Mouse (Mus musculus) midbrain, postnatal 0 days (tissue): ENCODE data around the gene Tmem97. TPM values are rescaled to one million over a fixed set of nuclear protein-coding genes. Genes with fewer than 3 reads are reported as not detected.

ENCODE experiments used
- ATAC-seq: fragments of 200-750 bp; cut with Nextera tagmentation; 2 replicates; pipeline ENCODE4 v1.8.0; 2017; ENCODE audit warnings: moderate number of reproducible peaks, mild to moderate bottlenecking, moderate TSS enrichment, moderate library complexity; ENCODE audit not compliant: low FRiP score
- DNase-seq: peaks from one replicate; pipeline ENCODE4 v3.0.0-alpha.2; 2015; ENCODE audit warnings: low spot score
- H3K27ac ChIP-seq: fragments of 300-500 bp; sonication (generic); 2 replicates; pipeline ENCODE4 v1.5.1; 2014; ENCODE audit warnings: low read depth, mild to moderate bottlenecking, low read length, mixed read lengths
- H3K27me3 ChIP-seq: fragments of 300-500 bp; sonication (generic); 2 replicates; pipeline ENCODE4 v1.6.1; 2014; ENCODE audit warnings: low read length, control low read depth, mixed read lengths; ENCODE audit not compliant: insufficient read depth
- H3K36me3 ChIP-seq: fragments of 300-500 bp; sonication (generic); 2 replicates; pipeline ENCODE4 v1.6.1; 2014; ENCODE audit warnings: low read length, control low read depth, mixed read lengths; ENCODE audit not compliant: insufficient read depth
- H3K4me1 ChIP-seq: fragments of 300-500 bp; sonication (generic); 2 replicates; pipeline ENCODE4 v1.6.1; 2014; ENCODE audit warnings: mild to moderate bottlenecking, control low read depth, antibody characterized with exemption, low read length, mixed read lengths; ENCODE audit not compliant: insufficient read depth
- H3K4me2 ChIP-seq: fragments of 300-500 bp; sonication (generic); 2 replicates; pipeline ENCODE4 v1.6.1; 2014; ENCODE audit warnings: low read depth, mild to moderate bottlenecking, low read length, mixed read lengths; ENCODE audit not compliant: poor library complexity, severe bottlenecking
- H3K4me3 ChIP-seq: fragments of 300-500 bp; sonication (generic); 2 replicates; pipeline ENCODE4 v1.5.1; 2014; ENCODE audit warnings: low read depth, mild to moderate bottlenecking, low read length, moderate library complexity
- H3K9ac ChIP-seq: fragments of 300-500 bp; sonication (generic); replicated peaks from 2 replicates; pipeline ENCODE4 v1.6.1; 2014; ENCODE audit warnings: mild to moderate bottlenecking, low read length, moderate library complexity, mixed read lengths; ENCODE audit not compliant: poor library complexity, severe bottlenecking
- H3K9me3 ChIP-seq: fragments of 300-500 bp; sonication (generic); 2 replicates; pipeline ENCODE4 v1.6.1; 2016; ENCODE audit warnings: low read length, control low read depth
- CTCF ChIP-seq: IDR thresholded peaks from 2 replicates; pipeline ENCODE4 v1.5.1; 2016; ENCODE audit warnings: antibody characterized with exemption, mild to moderate bottlenecking
- WGBS: fragments of 180-500 bp; shearing (Covaris S2); extraction: QIAGEN DNeasy Blood & Tissue Kit; methylation state at CpG from one replicate; pipeline ENCODE4 v1.1.7; 2014; 5-methylcytosine and 5-hydroxymethylcytosine counted together
- polyA plus RNA-seq: library from polyadenylated mRNA; unstranded; fragments of >200 nt; fragmentation: Nextera tagmentation; extraction: Ambion mirVana; gene quantifications from 2 replicates; pipeline ENCODE4 v1.2.1, GENCODE M21; 2015
- total RNA-seq: library from RNA; depleted of rRNA; stranded (reverse); fragments of >200 nt; gene quantifications from 2 replicates; pipeline ENCODE4 v1.2.3, GENCODE M21; 2014

The Tmem97 gene
- total and polyA plus RNA-seq, 2 experiments from 2014 or later = 41.4 to 45.5 TPM

DNA sequence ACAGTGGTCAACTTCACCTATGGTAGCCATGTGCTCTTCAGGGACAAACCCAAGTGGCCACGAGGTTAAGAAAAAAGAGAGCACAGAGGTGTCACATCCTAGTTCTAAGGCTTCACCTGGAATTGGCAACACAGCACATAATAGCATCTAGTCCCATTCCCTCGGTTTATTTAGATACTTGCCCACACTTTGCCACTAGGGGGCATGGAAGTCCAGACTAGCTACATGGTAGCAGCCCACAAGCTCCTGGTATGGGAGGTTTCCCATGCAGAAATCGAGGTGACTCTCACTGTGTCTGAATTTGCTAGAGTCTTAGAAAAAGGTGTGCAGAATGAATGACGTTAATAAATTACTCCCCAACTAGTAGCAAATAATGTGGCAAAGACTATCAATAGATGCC is 9.9 kb upstream of the Tmem97 start:
- ATAC-seq (0 out of 2 replicates have a peak, but pooled peaks have one; percentile 60), DNase-seq (peak; percentile 93)
- Histone ChIP-seq H3K27ac (no peak overlapping the region), H3K36me3 (no peaks in the 10 kb centered on the region), H3K27me3 (no peaks in the 10 kb centered on the region), H3K4me1 (no peaks in the 10 kb centered on the region), H3K4me2 (no peak overlapping the region), H3K9ac (no peak overlapping the region), H3K9me3 (no peaks in the 10 kb centered on the region), H3K4me3 (no peak overlapping the region)
- 14% methylated on average over 4 of the region's 4 CpGs for WGBS
- peak; percentile 95 for TF ChIP-seq CTCF

DNA sequence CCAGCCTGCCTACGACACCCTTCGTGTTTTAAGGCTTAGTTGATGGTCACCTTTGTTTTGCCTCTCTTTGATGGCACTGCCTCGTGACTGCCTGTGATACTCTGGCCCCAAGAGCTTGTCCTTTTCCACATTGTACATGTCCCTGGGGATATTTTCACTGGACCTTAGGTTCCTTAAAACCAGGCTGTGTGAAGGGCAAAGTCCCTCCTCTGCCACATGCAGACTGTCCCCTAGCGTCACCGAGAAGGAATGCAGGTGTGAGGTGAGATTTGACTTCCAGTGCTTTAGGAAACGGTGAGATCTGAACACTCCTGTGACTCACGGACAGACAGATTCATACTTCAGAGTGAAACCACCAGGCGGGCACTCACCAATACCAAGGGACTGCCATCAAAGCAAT is 6.7 kb upstream of the Tmem97 start:
- no peak overlapping the region for H3K4me3 ChIP-seq
- H3K9me3 ChIP-seq = no peaks in the 10 kb centered on the region
- no peak overlapping the region for H3K9ac ChIP-seq
- H3K27ac ChIP-seq = no peak overlapping the region
- ATAC-seq = no peak
- no peak for DNase-seq
- H3K4me2 ChIP-seq = no peak overlapping the region
- H3K27me3 ChIP-seq = no peaks in the 10 kb centered on the region
- H3K36me3 ChIP-seq = no peaks in the 10 kb centered on the region
- WGBS = 57% methylated on average over 8 of the region's 8 CpGs
- peak; percentile 48 for TF ChIP-seq CTCF
- H3K4me1 ChIP-seq = no peaks in the 10 kb centered on the region

DNA sequence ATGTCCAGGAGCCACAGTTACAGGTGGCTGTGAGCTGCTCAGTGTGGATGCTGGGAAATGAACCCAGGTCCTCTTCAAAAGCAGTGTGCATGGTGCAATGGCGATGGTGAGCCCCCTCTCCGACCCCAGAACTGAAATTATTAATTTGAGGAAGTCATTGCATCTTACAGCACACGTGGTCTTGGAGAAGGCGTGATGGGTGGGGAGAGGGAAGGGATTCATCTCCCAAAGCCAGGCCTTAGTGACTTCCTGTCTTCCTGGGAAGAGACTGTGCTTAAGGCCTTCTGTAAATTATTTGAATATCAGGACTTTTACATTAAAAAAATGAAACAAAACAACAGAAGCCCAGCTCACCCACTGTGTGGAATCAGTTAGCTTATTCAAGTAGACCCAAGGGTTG is 5.5 kb upstream of the Tmem97 start:
- Histone ChIP-seq H3K36me3 (no peaks in the 10 kb centered on the region), H3K27ac (no peak overlapping the region), H3K4me3 (no peak overlapping the region), H3K4me2 (no peak overlapping the region), H3K27me3 (no peaks in the 10 kb centered on the region), H3K9ac (no peak overlapping the region), H3K9me3 (no peaks in the 10 kb centered on the region), H3K4me1 (no peaks in the 10 kb centered on the region)
- DNase-seq (no peak), ATAC-seq (no peak)
- WGBS = 90% methylated on average over 4 of the region's 4 CpGs
- TF ChIP-seq CTCF = no peak

DNA sequence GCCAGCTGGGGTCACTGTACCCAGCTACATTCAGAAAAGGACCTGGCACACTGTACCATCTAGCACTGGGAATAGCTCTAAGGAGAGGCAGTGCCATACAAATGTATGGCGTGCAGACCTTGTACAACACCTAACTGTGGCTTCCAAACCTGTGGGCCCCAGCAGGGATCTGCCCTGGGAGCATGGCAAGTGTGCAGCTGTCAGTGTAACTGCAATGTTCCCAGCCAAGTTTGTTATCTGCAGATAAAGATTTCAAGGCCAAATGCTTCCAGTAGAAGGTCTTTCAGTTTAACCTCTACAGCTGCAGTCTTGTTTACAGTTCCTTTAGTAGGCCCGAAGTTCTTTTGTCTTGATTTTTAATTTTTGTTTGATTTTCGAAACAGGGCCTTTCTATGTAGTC is 5.0 kb upstream of the Tmem97 start:
- no peaks in the 10 kb centered on the region for H3K9me3 ChIP-seq
- ATAC-seq (no peak), DNase-seq (no peak)
- 75% methylated on average over 3 of the region's 3 CpGs for WGBS
- H3K4me1 ChIP-seq = no peaks in the 10 kb centered on the region
- TF ChIP-seq CTCF = no peak
- H3K27me3 ChIP-seq = no peaks in the 10 kb centered on the region
- no peak overlapping the region for H3K4me2 ChIP-seq
- no peak overlapping the region for H3K27ac ChIP-seq
- no peaks in the 10 kb centered on the region for H3K36me3 ChIP-seq
- H3K4me3 ChIP-seq = no peak overlapping the region
- no peak overlapping the region for H3K9ac ChIP-seq

DNA sequence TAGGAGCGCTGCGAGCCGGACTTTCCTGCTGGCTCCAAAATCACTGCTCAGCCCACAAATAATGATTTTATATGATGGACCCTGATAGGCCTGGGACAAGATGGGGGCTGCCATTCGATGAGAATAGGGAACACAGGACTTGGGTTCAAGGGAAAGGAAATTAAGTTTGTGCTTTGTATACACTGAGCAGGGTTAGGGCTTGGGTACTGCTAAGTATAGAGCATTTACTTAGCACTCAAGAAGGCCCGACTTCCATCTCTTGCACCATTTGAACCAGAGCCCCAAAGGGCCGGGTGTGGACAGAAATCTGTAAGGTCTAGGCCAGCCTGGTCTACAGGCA is 452 bp upstream of the Tmem97 start:
- Histone ChIP-seq H3K9me3 (no peaks in the 10 kb centered on the region), H3K27me3 (no peaks in the 10 kb centered on the region), H3K4me3 (peak overlapping the region; percentile 58), H3K9ac (peak overlapping the region; percentile 40; the same call in 1 of the 2 replicates), H3K36me3 (no peaks in the 10 kb centered on the region), H3K27ac (peak overlapping the region; percentile 62), H3K4me1 (no peaks in the 10 kb centered on the region; the same call in 1 of the 2 replicates), H3K4me2 (peak overlapping the region; percentile 63)
- TF ChIP-seq CTCF = no peak
- WGBS = 32% methylated on average over 6 of the region's 6 CpGs
- ATAC-seq (peak; percentile 60; the same call in 1 of the 2 replicates), DNase-seq (no peak)

DNA sequence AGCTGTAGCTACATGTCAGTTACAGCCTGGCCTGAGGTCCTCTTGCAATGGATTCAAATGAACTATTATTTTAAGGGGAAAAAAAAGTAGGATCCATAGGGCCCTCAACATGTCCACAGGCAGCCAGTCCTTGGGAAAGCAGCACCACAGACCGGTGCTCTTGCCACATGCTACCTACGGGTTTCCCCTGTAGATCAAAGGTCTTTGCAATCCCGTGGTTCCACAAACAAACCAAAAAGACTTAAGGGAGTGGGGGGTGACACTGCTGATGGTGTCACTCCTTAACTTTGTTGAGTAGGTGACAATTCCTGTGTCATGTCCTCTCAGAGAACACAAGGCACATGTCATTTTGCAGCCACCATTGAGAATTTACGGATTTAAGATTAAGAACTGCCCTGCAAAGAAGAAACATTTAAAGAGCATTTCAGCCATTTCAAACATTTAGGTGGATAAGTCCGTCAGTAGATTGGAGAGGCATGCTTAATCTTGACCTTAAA is 1.0 kb downstream of the Tmem97 start:
- no peaks in the 10 kb centered on the region for H3K36me3 ChIP-seq
- H3K4me1 ChIP-seq = no peaks in the 10 kb centered on the region; the same call in 1 of the 2 replicates
- peak overlapping the region; percentile 50; the same call in 1 of the 2 replicates for H3K9ac ChIP-seq
- peak overlapping the region; percentile 63 for H3K4me2 ChIP-seq
- ATAC-seq (no peak), DNase-seq (no peak)
- TF ChIP-seq CTCF = no peak
- no peaks in the 10 kb centered on the region for H3K9me3 ChIP-seq
- H3K4me3 ChIP-seq = peak overlapping the region; percentile 58
- 9% methylated on average over 5 of the region's 5 CpGs for WGBS
- no peak overlapping the region for H3K27ac ChIP-seq
- no peaks in the 10 kb centered on the region for H3K27me3 ChIP-seq
